Mouse (Mus musculus): ENCODE results near the gene Cnpy4.

DNA sequence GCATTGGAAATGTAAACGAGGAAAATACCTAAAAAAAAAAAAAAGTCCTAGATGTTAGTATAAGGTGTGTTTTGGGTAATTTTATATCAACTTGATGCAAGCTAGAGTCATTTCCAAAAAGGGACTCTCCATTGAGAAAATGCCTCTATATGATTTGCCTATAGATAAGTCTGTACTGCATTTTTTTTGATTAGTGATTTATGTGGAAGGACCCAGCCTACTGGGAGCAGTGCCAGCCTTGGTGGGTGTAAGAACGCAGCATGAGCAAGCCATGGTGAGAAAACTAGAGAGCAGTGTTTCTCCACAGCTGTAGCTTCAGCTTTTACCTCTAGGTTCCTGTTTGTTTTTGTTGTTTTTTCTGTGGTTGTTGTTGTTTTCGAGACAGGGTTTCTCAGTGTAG lies 36.0 kb downstream of the Cnpy4 start:
- TF ChIP-seq CTCF (IDR thresholded peaks at IDR 0.05; ENCODE audit: low read depth, low read length) (no peak), POLR2A (IDR thresholded peaks at IDR 0.05; ENCODE audit: borderline replicate concordance, low read depth, low read length) (no peak)

Measured in bone marrow macrophage, adult 2 months (primary cell).